8 mouse cellular contexts compared by ENCODE assay signal in genomic region chr16:4592909-4593875, GRCm38 (mm10). TPM values are rescaled to one million over a fixed set of nuclear protein-coding genes. Genes with fewer than 3 reads are reported as not detected.
DNase-seq lines count a peak whose midpoint lies in the region; TF ChIP-seq lines count a peak whose summit lies in the region.

No protein-coding gene starts in this region.

- intact Hi-C loops in gastrocnemius, adult 2 months (cut with DNase I), result loop anchor here (1.0 kb wide), 1 partner anchor 14 kb away; no protein-coding TSS in a partner anchor
- intact Hi-C loops in heart, postnatal 10 days (cut with DNase I), result loop anchor here (1.0 kb wide), 1 partner anchor 14 kb away; no protein-coding TSS in a partner anchor

- DNase-seq in gastrocnemius, adult 2 months, result peak; percentile 64
- no peak for DNase-seq in gastrocnemius, postnatal 25 days
- peak; percentile 82 for DNase-seq in NIH3T3 (ENCODE audit: low read depth)
- peak; percentile 84 for DNase-seq in embryo, embryonic 11 days
- peak; percentile 69 to 75 for DNase-seq in heart, postnatal 10 days
- DNase-seq in kidney, postnatal 14 days, result peak; percentile 88
- peak; percentile 83 for DNase-seq in lung, postnatal 10 days
- DNase-seq in right cerebral cortex, postnatal 4 days, result peak; percentile 61

- peak overlapping the region; percentile 89 for H3K4me3 ChIP-seq in gastrocnemius, adult 2 months

- peak; percentile 64 for TF ChIP-seq CTCF in gastrocnemius, adult 2 months (IDR thresholded peaks at IDR 0.05)

- H3K27ac ChIP-seq in gastrocnemius, adult 2 months, result peak overlapping the region; percentile 87

RNA-seq across cellular contexts. Expression of gene Glis2, which starts 1.3 kb away (rescaled TPM):
- 1 to 10 TPM; 5.2 to 6.9 TPM for total RNA-seq in gastrocnemius, adult 2 months (2021)
- 1 to 10 TPM; 7.0 to 7.1 TPM for total RNA-seq in gastrocnemius, postnatal 25 days (2021)
- total RNA-seq in heart, postnatal 10 days (2021), result 10 to 100 TPM; 27.6 to 34.5 TPM

RNA-seq across cellular contexts. Expression of gene Pam16, which starts 31.6 kb away (rescaled TPM):
- total RNA-seq in gastrocnemius, adult 2 months (2021), result 100 to 1,000 TPM in 1 of 2 experiments, 10 to 100 TPM in 1; 97.4 to 112 TPM
- 10 to 100 TPM; 87.2 to 90.6 TPM for total RNA-seq in gastrocnemius, postnatal 25 days (2021)
- 100 to 1,000 TPM in 1 of 2 experiments, 10 to 100 TPM in 1; 96.6 to 125 TPM for total RNA-seq in heart, postnatal 10 days (2021)

RNA-seq across cellular contexts. Expression of gene Tfap4, which starts 33.5 kb away (rescaled TPM):
- 1 to 10 TPM; 3.0 to 5.1 TPM for total RNA-seq in gastrocnemius, adult 2 months (2021)
- total RNA-seq in gastrocnemius, postnatal 25 days (2021), result 1 to 10 TPM; 2.3 to 3.2 TPM
- 1 to 10 TPM; 4.1 to 4.3 TPM for total RNA-seq in heart, postnatal 10 days (2021)

RNA-seq across cellular contexts. Expression of gene Vasn, which starts 46.5 kb away (rescaled TPM):
- total RNA-seq in gastrocnemius, adult 2 months (2021), result 1 to 10 TPM; 4.8 to 6.0 TPM
- total RNA-seq in gastrocnemius, postnatal 25 days (2021), result 1 to 10 TPM; 4.6 to 4.8 TPM
- 10 to 100 TPM; 13.6 to 18.0 TPM for total RNA-seq in heart, postnatal 10 days (2021)

RNA-seq across cellular contexts. Expression of gene Dnaja3, which starts 46.6 kb away (rescaled TPM):
- 100 to 1,000 TPM in 1 of 2 experiments, 10 to 100 TPM in 1; 86.4 to 110 TPM for total RNA-seq in gastrocnemius, adult 2 months (2021)
- 10 to 100 TPM; 91.1 to 93.8 TPM for total RNA-seq in gastrocnemius, postnatal 25 days (2021)
- 100 to 1,000 TPM; 106 to 107 TPM for total RNA-seq in heart, postnatal 10 days (2021)
